Mouse (Mus musculus) bone marrow macrophage, adult 2 months (primary cell): ENCODE measurements around the gene Sh2d1a. TPM values are rescaled to one million over a fixed set of nuclear protein-coding genes. Genes with fewer than 3 reads are reported as not detected.

Experiments
- H3K27ac ChIP-seq: 2 replicates; pipeline ENCODE4 v1.5.1; 2012; ENCODE audit warnings: low read depth, low read length; ENCODE audit not compliant: insufficient read depth
- H3K4me1 ChIP-seq: 2 replicates; pipeline ENCODE4 v1.6.1; 2012; ENCODE audit warnings: low read length; ENCODE audit not compliant: control insufficient read depth, insufficient read depth
- H3K4me3 ChIP-seq: 2 replicates; pipeline ENCODE4 v1.5.1; 2012; ENCODE audit warnings: mild to moderate bottlenecking, low read length, moderate library complexity; ENCODE audit not compliant: insufficient read depth
- CTCF ChIP-seq: IDR thresholded peaks from 2 replicates; pipeline ENCODE4 v1.5.1; 2012; ENCODE audit warnings: low read depth, mild to moderate bottlenecking, low read length, moderate library complexity
- POLR2A ChIP-seq: IDR thresholded peaks from 2 replicates; pipeline ENCODE4 v1.6.1; 2012; ENCODE audit warnings: mild to moderate bottlenecking, low read depth, low read length, borderline replicate concordance
- polyA plus RNA-seq: library from polyadenylated mRNA; stranded (reverse); fragments of >200 nt; gene quantifications from 2 replicates; pipeline ENCODE4 v1.2.4, GENCODE M21; 2012; ENCODE audit not compliant: missing spikeins, insufficient read depth, insufficient read length

The Sh2d1a gene
- not detected in 2 replicates for polyA plus RNA-seq

GRCm38 (mm10) chrX:42502291-42503043, at the start of gene Sh2d1a:
TSS of gene Sh2d1a (plus strand) at chrX:42502453.
- TF ChIP-seq POLR2A (no peak), CTCF (no peak)
- H3K4me1 ChIP-seq = no peaks in the 10 kb centered on the region
- H3K27ac ChIP-seq = no peak within 1 kb of the TSS
- no peak within 1 kb of the TSS for H3K4me3 ChIP-seq

- TF ChIP-seq POLR2A (no peak), CTCF (no peak)
- Histone ChIP-seq H3K4me3 (no peak overlapping the region), H3K4me1 (no peaks in the 10 kb centered on the region), H3K27ac (no peak overlapping the region)
Observed at GRCm38 (mm10) chrX:42453001-42453400, 49.3 kb upstream of the Sh2d1a start.

- TF ChIP-seq CTCF = no peak
- Histone ChIP-seq H3K4me3 (no peak overlapping the region), H3K4me1 (no peaks in the 10 kb centered on the region), H3K27ac (no peak overlapping the region)
Observed at GRCm38 (mm10) chrX:42454533-42454932, 47.7 kb upstream of the Sh2d1a start.

- Histone ChIP-seq H3K4me3 (no peak within 1 kb of the TSS), H3K4me1 (no peaks in the 10 kb centered on the region), H3K27ac (no peak within 1 kb of the TSS)
- TF ChIP-seq CTCF = no peak
- no peak for TF ChIP-seq POLR2A
Observed at GRCm38 (mm10) chrX:42489446-42489845, 12.8 kb upstream of the Sh2d1a start, which contains the start of gene Tex13c2. TSS of gene Tex13c2 (plus strand) at chrX:42489691.

GRCm38 (mm10) chrX:42490336-42490735, 11.9 kb upstream of the Sh2d1a start:
- H3K27ac ChIP-seq = no peak overlapping the region
- no peak overlapping the region for H3K4me3 ChIP-seq
- H3K4me1 ChIP-seq = no peaks in the 10 kb centered on the region
- TF ChIP-seq CTCF (no peak), POLR2A (no peak)

GRCm38 (mm10) chrX:42500538-42500937, 1.7 kb upstream of the Sh2d1a start:
- Histone ChIP-seq H3K4me1 (no peaks in the 10 kb centered on the region), H3K4me3 (no peak overlapping the region), H3K27ac (no peak overlapping the region)
- TF ChIP-seq POLR2A (no peak), CTCF (no peak)

- Histone ChIP-seq H3K4me3 (no peak overlapping the region), H3K4me1 (no peaks in the 10 kb centered on the region), H3K27ac (no peak overlapping the region)
- TF ChIP-seq CTCF (no peak), POLR2A (no peak)
Observed at GRCm38 (mm10) chrX:42511105-42511504, 8.9 kb downstream of the Sh2d1a start.

GRCm38 (mm10) chrX:42512567-42512966, 10.3 kb downstream of the Sh2d1a start:
- no peak for TF ChIP-seq CTCF
- no peak for TF ChIP-seq POLR2A
- H3K27ac ChIP-seq = no peak overlapping the region
- no peaks in the 10 kb centered on the region for H3K4me1 ChIP-seq
- no peak overlapping the region for H3K4me3 ChIP-seq

DNA sequence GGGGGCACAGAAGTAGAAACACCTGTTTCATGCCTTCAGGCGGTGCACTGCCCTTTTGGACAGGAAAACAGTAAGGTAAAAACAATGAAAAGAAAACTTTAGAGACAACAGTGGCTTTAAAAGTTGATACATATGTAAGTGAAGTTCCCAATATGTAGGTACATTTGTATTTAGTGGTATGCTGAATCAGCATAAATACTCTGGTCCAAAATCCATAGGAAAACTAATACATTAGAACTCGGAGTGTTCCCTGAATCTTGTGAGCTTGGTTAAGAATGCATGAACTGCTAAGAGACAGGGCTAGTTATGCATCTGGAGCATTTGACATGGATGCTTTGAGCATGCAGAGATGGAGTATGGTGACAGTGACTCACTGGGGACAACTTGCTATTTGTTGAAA, 20.6 kb downstream of the Sh2d1a start:
- H3K27ac ChIP-seq = no peak overlapping the region
- H3K4me1 ChIP-seq = no peaks in the 10 kb centered on the region
- H3K4me3 ChIP-seq = no peak overlapping the region
- no peak for TF ChIP-seq POLR2A
- TF ChIP-seq CTCF = no peak

GRCm38 (mm10) chrX:42530703-42531102, 28.4 kb downstream of the Sh2d1a start:
- Histone ChIP-seq H3K4me3 (no peak overlapping the region), H3K4me1 (no peaks in the 10 kb centered on the region), H3K27ac (no peak overlapping the region)
- TF ChIP-seq POLR2A = no peak
